Mouse (Mus musculus) lung, adult 2 months (tissue): ENCODE measurements around the gene Ankmy1.

Source experiments
- CTCF ChIP-seq: fragments of 200-500 bp; IDR thresholded peaks from 2 replicates; pipeline ENCODE4 v1.5.1; 2011; ENCODE audit warnings: mild to moderate bottlenecking, low read length, control low read depth; ENCODE audit not compliant: insufficient read depth
- POLR2A ChIP-seq: fragments of 200-500 bp; IDR thresholded peaks from 2 replicates; pipeline ENCODE4 v1.6.1; 2011; ENCODE audit warnings: low read depth, mild to moderate bottlenecking, control low read depth, low read length, borderline replicate concordance; ENCODE audit errors: extremely low read depth

DNA sequence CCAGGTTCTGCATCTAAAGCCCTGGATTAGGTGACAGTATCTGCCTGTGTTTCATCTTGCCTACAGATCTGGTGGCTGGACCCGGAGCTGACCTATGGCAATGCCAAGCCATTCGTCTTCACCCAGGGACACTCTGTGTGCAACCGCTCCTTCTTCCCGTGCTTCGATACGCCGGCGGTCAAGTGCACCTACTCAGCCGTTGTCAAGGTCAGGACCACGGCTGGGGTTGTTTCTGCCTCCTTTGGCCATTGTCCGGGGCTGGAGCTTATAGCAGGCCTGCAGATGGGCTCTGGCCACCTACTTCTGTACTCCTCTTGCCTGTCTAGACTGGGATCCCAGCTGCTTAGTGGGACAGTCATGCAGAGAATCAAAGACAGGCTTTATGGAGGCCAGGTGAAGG is 12.3 kb upstream of the Ankmy1 start:
- TF ChIP-seq POLR2A = no peak
- TF ChIP-seq CTCF = no peak
